Mouse (Mus musculus): ENCODE data around the gene Cacng7. TPM values are rescaled to one million over a fixed set of nuclear protein-coding genes. Genes with fewer than 3 reads are reported as not detected.

Gene Cacng7
- polyA plus RNA-seq, 1 experiment from 2014 or later: 4.4 TPM

Small RNAs within 50 kb of the gene (microRNA-seq; reads per million reads assigned to microRNA genes)
- gene Gm23450: 25.0 reads per million, percentile 39 among the genes with 10 or more reads in this experiment

Other genes starting within 250 kb of the Cacng7 start
- gene AU018091, start 163.8 kb upstream of the Cacng7 start, polyA plus RNA-seq (2014; fragmentation: Nextera tagmentation; extraction: Ambion mirVana): 0.14 and 0.28 TPM in 2 replicates
- gene Nlrp12, start 83.2 kb upstream of the Cacng7 start, polyA plus RNA-seq (2014; fragmentation: Nextera tagmentation; extraction: Ambion mirVana): not detected in 2 replicates
- gene Myadm, start 43.9 kb upstream of the Cacng7 start, polyA plus RNA-seq (2014; fragmentation: Nextera tagmentation; extraction: Ambion mirVana): 38.1 and 41.2 TPM in 2 replicates
- 0.31 and 0.77 TPM in 2 replicates for gene Prkcg, start 43.8 kb upstream of the Cacng7 start, polyA plus RNA-seq (2014; fragmentation: Nextera tagmentation; extraction: Ambion mirVana)
- gene Cacng8, start 57.7 kb downstream of the Cacng7 start, polyA plus RNA-seq (2014; fragmentation: Nextera tagmentation; extraction: Ambion mirVana): 4.0 and 4.7 TPM in 2 replicates
- not detected in 2 replicates for gene Cacng6, start 91.2 kb downstream of the Cacng7 start, polyA plus RNA-seq (2014; fragmentation: Nextera tagmentation; extraction: Ambion mirVana)
- gene Tarm1, start 169.7 kb downstream of the Cacng7 start, polyA plus RNA-seq (2014; fragmentation: Nextera tagmentation; extraction: Ambion mirVana): not detected in 2 replicates